Mouse (Mus musculus) activated CD4-positive, CD25-positive, alpha-beta regulatory T cell, adult 4 months (primary cell): ENCODE measurements around the gene Med31. TPM values are rescaled to one million over a fixed set of nuclear protein-coding genes. Genes with fewer than 3 reads are reported as not detected.

Experiments used
- ATAC-seq: one replicate; pipeline ENCODE4 v1.8.0; 2017
- polyA plus RNA-seq, 2 experiments: library from polyadenylated mRNA; unstranded; fragments of 100-300 nt; shearing (Covaris generic); gene quantifications; one replicate each; pipeline ENCODE4 v1.2.1; 2017

Gene Med31
- 10 to 100 TPM; 13.0 to 15.6 TPM for polyA plus RNA-seq

- ATAC-seq, result peak; percentile 60
Observed at GRCm38 (mm10) chr11:72215410-72215797, at the start of gene Med31. Gene Med31, minus strand, starts transcription at chr11:72215592.

GRCm38 (mm10) chr11:72256441-72256840 is 41.0 kb upstream of the Med31 start:
- ATAC-seq, result no peak

- ATAC-seq, result no peak
Observed at GRCm38 (mm10) chr11:72255629-72256028, 40.2 kb upstream of the Med31 start.

- ATAC-seq, result no peak
Observed at GRCm38 (mm10) chr11:72245196-72245753, 29.9 kb upstream of the Med31 start.

GRCm38 (mm10) chr11:72240062-72240860 is 24.9 kb upstream of the Med31 start:
- ATAC-seq, result no peak

GRCm38 (mm10) chr11:72234013-72234412 is 18.6 kb upstream of the Med31 start:
- ATAC-seq, result no peak

- ATAC-seq, result no peak
Observed at GRCm38 (mm10) chr11:72232991-72233390, 17.6 kb upstream of the Med31 start.

GRCm38 (mm10) chr11:72232068-72232467 is 16.7 kb upstream of the Med31 start:
- ATAC-seq, result no peak

GRCm38 (mm10) chr11:72228513-72228912 is 13.1 kb upstream of the Med31 start:
- no peak for ATAC-seq

GRCm38 (mm10) chr11:72226901-72227300 is 11.5 kb upstream of the Med31 start:
- no peak for ATAC-seq

- ATAC-seq, result no peak
Observed at GRCm38 (mm10) chr11:72226020-72226791, 10.8 kb upstream of the Med31 start.

GRCm38 (mm10) chr11:72224865-72225264 is 9.5 kb upstream of the Med31 start:
- ATAC-seq, result peak; percentile 57

- ATAC-seq, result no peak
Observed at GRCm38 (mm10) chr11:72223414-72223813, 8.0 kb upstream of the Med31 start.

- peak; percentile 80 for ATAC-seq
Observed at GRCm38 (mm10) chr11:72221278-72221677, 5.9 kb upstream of the Med31 start.

GRCm38 (mm10) chr11:72217116-72217515 is 1.7 kb upstream of the Med31 start:
- no peak for ATAC-seq

GRCm38 (mm10) chr11:72214591-72215409 is 592 bp downstream of the Med31 start:
- ATAC-seq, result peak; percentile 90

GRCm38 (mm10) chr11:72207834-72208377 is 7.5 kb downstream of the Med31 start:
- peak; percentile 9 for ATAC-seq

GRCm38 (mm10) chr11:72207204-72207833 is 8.1 kb downstream of the Med31 start, which contains the start of the genes 4933427D14Rik and Txndc17:
Gene 4933427D14Rik, minus strand, starts transcription at chr11:72207459.
Gene Txndc17, plus strand, starts transcription at chr11:72207547.
- peak; percentile 93 for ATAC-seq

GRCm38 (mm10) chr11:72206341-72207203 is 8.8 kb downstream of the Med31 start, which contains the start of gene Gm43951:
Gene Gm43951, minus strand, starts transcription at chr11:72206840.
- ATAC-seq, result no peak

- no peak for ATAC-seq
Observed at GRCm38 (mm10) chr11:72205256-72205655, 10.1 kb downstream of the Med31 start.
